Mouse (Mus musculus): ENCODE results near the gene Ahsa1. TPM values are rescaled to one million over a fixed set of nuclear protein-coding genes. Genes with fewer than 3 reads are reported as not detected.

Gene Ahsa1
- 164 TPM for polyA plus RNA-seq (2017; shearing (Covaris generic))

GRCm38 (mm10) chr12:87266108-87266826, at the start of gene Ahsa1, which contains the start of gene Vipas39:
Ahsa1 (plus strand) TSS chr12:87266479.
Vipas39 (minus strand) TSS chr12:87266256.

GRCm38 (mm10) chr12:87238632-87239031, 27.6 kb upstream of the Ahsa1 start, which contains the start of gene Noxred1:
Noxred1 (minus strand) TSS chr12:87238732.

GRCm38 (mm10) chr12:87299657-87300440, 33.6 kb downstream of the Ahsa1 start, which contains the start of gene Ism2:
Ism2 (minus strand) TSS chr12:87299705.

Other genes starting within 250 kb of the Ahsa1 start
- 0.42 TPM for gene Tmem63c, start 245.1 kb upstream of the Ahsa1 start, polyA plus RNA-seq (2017; shearing (Covaris generic))
- 0.13 TPM for gene Ngb, start 163.9 kb upstream of the Ahsa1 start, polyA plus RNA-seq (2017; shearing (Covaris generic))
- 9.9 TPM for gene Gstz1, start 119.3 kb upstream of the Ahsa1 start, polyA plus RNA-seq (2017; shearing (Covaris generic))
- gene Pomt2, start 118.5 kb upstream of the Ahsa1 start, polyA plus RNA-seq (2017; shearing (Covaris generic)) = 3.0 TPM
- gene Samd15, start 66.8 kb upstream of the Ahsa1 start, polyA plus RNA-seq (2017; shearing (Covaris generic)) = 3.0 TPM
- 5.1 TPM for gene Tmed8, start 66.0 kb upstream of the Ahsa1 start, polyA plus RNA-seq (2017; shearing (Covaris generic))
- 1.1 TPM for gene Noxred1, start 27.7 kb upstream of the Ahsa1 start, polyA plus RNA-seq (2017; shearing (Covaris generic))
- gene Vipas39, start 223 bp upstream of the Ahsa1 start, polyA plus RNA-seq (2017; shearing (Covaris generic)) = 37.4 TPM
- gene Ism2, start 33.2 kb downstream of the Ahsa1 start, polyA plus RNA-seq (2017; shearing (Covaris generic)) = not detected
- 151 TPM for gene Sptlc2, start 121.9 kb downstream of the Ahsa1 start, polyA plus RNA-seq (2017; shearing (Covaris generic))
- gene Slirp, start 177.4 kb downstream of the Ahsa1 start, polyA plus RNA-seq (2017; shearing (Covaris generic)) = 75.0 TPM
- 72.0 TPM for gene Alkbh1, start 177.5 kb downstream of the Ahsa1 start, polyA plus RNA-seq (2017; shearing (Covaris generic))
- gene Snw1, start 205.8 kb downstream of the Ahsa1 start, polyA plus RNA-seq (2017; shearing (Covaris generic)) = 181 TPM
- not detected for gene Gm5788, start 228.2 kb downstream of the Ahsa1 start, polyA plus RNA-seq (2017; shearing (Covaris generic))
- not detected for gene Gm8300, start 247.8 kb downstream of the Ahsa1 start, polyA plus RNA-seq (2017; shearing (Covaris generic))

Data from CD4-positive, CD25-positive, alpha-beta regulatory T cell (primary cell).